Mouse (Mus musculus) liver, embryonic 14.5 days (tissue): ENCODE results near the gene Smim4.

Source experiments
- CTCF ChIP-seq: IDR thresholded peaks from 2 replicates; pipeline ENCODE4 v1.5.1; 2016; ENCODE audit warnings: antibody characterized with exemption, low read depth, control low read depth
- EP300 ChIP-seq: IDR thresholded peaks from 2 replicates; pipeline ENCODE4 v1.6.1; 2016; ENCODE audit warnings: antibody characterized with exemption, low read depth

GRCm38 (mm10) chr14:31137281-31137595, 8.5 kb upstream of the Smim4 start:
- TF ChIP-seq CTCF (no peak), EP300 (no peak)
